Mouse (Mus musculus): ENCODE data around the gene Lin52.

The Lin52 gene

GRCm38 (mm10) chr12:84533706-84534486 is 82.7 kb downstream of the Lin52 start:
- in situ Hi-C loops (cut with MboI, MseI), result loop anchor here (25.0 kb wide), 1 partner anchor 1478 kb away; no protein-coding TSS in a partner anchor

DNA sequence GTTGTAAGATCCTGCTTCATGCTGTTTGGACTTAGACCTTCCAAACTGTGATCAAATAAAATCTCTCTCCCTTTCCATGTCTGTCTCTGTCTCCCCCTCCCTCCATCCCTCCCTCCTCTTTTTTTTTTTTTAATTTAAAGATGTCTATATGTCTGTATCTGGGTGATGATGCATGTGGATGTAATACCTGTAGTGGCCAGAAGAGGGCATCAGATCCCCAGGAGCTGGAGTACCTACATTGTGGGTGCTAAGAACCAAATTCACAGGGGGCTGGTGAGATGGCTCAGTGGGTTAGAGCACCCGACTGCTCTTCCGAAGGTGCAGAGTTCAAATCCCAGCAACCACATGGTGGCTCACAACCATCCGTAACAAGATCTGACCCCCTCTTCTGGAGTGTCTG is 88.3 kb downstream of the Lin52 start:
- in situ Hi-C loops (cut with MboI, MseI), result loop anchor here (5.0 to 25.0 kb wide), 2 partner anchors 47 to 1473 kb away; no protein-coding TSS in a partner anchor

DNA sequence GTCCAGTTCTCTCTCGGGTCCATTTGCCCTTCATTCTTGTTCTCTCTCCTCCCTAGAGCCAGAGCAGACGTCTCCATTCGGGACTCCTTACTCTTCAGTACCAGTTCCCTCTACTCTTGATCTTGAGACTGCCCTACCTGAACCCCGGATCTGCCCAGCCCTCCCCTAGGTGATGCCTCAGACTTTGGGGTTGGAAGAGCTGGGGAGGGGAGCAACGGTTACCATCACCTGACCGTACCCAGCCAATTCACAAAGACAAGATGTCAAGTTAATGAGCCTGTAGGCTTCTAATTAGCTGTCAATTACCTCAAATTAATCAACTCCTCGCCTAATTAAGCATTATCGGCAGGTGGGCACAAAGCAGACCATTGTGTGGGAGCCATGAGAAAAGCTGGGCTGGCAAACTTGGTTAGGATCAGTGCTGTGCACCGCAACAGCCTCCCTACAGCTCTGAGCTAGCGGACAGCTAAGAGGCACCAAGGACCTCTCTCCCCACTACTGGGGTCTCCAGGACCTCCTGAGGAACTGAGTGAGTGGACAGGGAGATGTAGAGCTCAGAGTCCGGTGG is 90.3 kb downstream of the Lin52 start:
- in situ Hi-C loops (cut with MboI, MseI), result loop anchor here (25.0 kb wide), 1 partner anchor 1471 kb away; no protein-coding TSS in a partner anchor

DNA sequence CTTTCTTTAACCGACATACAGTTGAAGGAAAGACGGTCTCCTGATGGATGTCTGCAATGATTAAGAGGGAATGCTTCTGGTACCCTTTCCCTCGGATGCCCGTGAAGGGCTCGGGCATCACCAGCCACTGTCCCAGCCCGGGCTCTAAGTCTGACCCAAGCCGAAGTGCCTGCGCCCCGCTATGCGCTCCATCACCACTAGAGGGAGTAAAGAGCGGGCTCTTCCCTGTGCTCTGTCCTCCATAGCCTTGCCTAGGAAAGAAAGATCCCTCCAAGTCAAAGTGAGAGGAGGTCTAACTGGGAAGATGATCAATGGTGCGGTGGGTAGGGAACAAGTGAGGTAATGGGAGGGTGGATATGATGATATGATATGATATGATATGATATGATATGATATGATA is 94.8 kb downstream of the Lin52 start:
- in situ Hi-C loops (cut with MboI, MseI), result loop anchor here (25.0 kb wide), 1 partner anchor 1466 kb away; no protein-coding TSS in a partner anchor

DNA sequence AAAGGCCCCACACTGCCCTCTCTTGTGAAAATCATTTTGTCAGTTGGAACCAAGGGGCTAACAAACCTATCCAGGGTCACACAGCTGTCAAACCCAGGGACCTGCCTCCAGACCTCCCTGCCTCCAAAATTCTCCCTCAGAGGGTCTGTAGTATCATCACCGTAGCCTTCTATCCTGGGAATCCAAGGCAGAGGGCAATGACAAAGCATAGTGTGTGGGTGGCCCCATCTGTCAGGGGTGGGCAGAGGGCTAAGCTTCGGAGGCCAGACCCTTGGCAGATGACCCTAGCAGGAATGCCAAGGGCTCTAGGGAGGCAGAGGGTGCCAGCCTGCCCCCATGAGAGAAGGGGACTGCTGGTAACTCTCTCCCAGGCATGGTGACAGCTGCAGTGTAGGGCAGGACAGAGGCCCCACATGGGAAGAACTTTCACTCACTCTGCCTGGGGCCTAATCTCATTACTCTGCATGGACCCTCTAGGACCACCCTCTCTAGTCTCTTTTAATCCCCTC is 95.4 kb downstream of the Lin52 start:
- in situ Hi-C loops (cut with MboI, MseI), result loop anchor here (25.0 kb wide), 1 partner anchor 1466 kb away; no protein-coding TSS in a partner anchor

GRCm38 (mm10) chr12:84548251-84548650 is 97.0 kb downstream of the Lin52 start:
- in situ Hi-C loops (cut with MboI, MseI), result loop anchor here (25.0 kb wide), 1 partner anchor 1464 kb away; no protein-coding TSS in a partner anchor

DNA sequence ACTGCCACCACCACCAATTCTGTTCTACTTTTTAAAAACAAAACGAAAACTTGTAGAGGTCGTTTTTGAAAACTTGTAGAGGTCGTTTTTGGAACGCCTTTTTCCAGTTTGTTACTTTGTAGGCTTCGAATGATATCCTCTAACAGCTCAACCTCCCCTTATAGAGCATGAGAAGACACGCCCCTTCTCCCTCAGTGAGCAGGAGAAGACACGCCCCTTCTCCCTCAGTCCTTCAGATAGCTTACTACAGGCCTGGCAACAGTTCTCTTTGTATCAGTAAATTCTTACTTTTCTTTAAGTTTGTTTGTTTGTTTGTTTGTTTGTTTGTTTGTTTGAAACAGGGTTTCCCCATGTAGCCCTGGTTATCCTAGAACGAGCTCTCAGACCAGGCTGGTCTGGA is 104.0 kb downstream of the Lin52 start:
- in situ Hi-C loops (cut with MboI, MseI), result no loop called here

GRCm38 (mm10) chr12:84562558-84562957 is 111.3 kb downstream of the Lin52 start:
- in situ Hi-C loops (cut with MboI, MseI), result no loop called here

DNA sequence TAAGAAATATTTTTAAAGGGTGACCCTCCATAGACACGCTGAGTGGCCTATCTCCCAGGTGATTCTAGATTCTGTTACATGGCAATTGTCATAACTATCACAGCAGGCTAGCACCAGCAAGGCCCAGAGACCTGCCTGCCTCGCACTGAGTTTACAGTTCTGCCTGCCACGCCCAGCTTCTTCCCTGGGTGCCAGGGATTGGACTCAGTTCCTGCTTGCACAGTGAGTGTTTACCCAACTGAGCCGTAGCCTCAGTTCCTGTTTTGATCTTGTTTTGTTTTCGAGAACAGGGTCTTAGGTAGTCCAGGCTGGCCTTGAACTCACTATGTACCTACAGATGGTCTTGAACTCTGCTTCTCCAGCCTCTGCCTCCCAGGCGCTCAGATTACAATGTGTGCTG is 116.4 kb downstream of the Lin52 start:
- in situ Hi-C loops (cut with MboI, MseI), result no loop called here

- in situ Hi-C loops (cut with MboI, MseI), result no loop called here
Measured at GRCm38 (mm10) chr12:84569336-84569970, 118.2 kb downstream of the Lin52 start, which contains the start of gene Vsx2. Gene Vsx2 (plus strand): TSS chr12:84569762.

GRCm38 (mm10) chr12:84569976-84570693 is 118.9 kb downstream of the Lin52 start:
- in situ Hi-C loops (cut with MboI, MseI), result no loop called here

DNA sequence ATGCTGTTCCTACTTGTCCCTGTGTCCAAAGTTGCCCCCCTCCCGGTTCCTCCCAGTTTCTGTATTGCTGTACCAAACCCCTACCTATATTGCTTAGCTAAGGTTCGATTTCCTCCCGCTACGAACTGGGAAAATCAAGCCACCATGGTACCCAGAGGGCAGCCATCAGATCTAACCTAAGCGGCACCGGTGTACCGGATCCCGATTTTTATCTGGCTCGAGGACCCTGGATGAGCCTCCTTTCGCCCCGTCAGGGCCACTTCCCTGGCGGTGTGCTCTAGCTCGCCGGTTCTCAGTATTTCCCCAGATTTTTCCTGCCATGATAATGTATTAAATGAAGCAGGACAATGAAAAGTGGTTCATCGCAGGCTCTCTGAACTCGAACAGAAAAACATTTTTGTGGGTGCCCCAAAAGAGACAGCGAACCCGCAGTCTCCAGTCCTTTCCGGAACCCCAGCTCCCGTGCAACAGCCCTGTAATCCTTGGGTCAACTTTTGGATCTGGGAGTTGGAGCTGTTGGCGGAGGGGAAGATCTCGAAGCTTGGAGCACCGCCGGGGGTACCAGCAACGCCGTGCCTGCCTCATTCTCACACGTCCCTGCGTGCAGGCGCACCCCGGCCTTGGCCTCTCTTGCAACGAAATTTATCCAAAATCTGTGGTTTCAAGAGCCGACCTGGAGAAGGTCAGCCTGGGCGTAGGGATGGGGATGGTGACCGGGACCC is 119.6 kb downstream of the Lin52 start:
- in situ Hi-C loops (cut with MboI, MseI), result no loop called here

- in situ Hi-C loops (cut with MboI, MseI), result no loop called here
Measured at GRCm38 (mm10) chr12:84571466-84572340, 120.5 kb downstream of the Lin52 start.

- in situ Hi-C loops (cut with MboI, MseI), result no loop called here
Measured at GRCm38 (mm10) chr12:84572341-84572720, 121.1 kb downstream of the Lin52 start.

DNA sequence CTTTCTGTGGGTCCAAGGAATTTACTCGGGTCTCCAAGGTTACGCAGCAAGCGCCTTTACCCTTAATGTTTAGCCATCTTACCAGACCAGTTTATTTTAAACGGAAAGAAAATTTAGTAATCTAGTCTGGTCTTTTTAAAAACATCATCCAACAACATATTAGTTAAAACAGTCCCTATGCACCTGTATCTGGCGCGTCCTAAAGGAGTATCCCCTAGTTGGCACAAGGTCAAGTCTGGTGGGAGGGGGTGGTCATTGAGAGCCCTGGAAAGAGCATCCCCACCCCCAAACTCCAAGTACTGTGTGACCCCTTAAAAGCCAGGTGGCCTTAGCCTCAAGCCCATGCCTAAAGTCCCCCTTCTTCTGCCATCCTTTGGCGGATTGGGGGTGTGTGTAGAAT is 121.9 kb downstream of the Lin52 start:
- in situ Hi-C loops (cut with MboI, MseI), result no loop called here

DNA sequence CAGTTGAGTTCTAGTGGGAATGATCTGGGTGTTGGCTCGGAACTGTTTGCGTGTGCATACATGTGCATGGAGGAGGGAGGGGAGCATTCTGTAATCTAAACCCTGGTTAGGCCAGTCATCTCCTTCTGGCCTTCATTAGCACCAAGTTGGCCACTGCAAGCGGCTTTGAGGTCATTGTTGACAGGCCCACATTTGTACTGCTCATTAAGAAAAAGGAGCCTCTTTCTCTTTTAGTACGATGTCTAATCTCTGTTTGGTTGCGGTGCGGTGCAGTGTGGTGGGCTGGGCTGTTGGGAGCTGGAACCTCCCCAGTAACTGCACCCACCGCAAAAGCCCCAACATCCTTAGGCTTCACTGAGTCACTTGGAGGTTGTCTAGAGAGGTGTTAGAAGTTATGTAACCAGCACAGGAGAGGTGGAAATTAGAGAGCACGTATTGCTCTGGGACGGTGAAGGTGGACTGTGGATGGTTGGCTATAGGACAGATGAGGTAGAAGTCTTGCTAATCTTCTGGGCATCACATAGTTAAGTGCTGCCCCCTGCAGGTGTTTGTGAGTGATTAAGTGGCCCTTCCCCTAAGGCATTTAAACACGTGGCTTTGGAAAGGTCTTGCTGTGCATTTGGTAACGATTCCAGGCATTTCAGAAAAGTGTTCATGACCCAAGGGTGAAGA is 126.7 kb downstream of the Lin52 start:
- in situ Hi-C loops (cut with MboI, MseI), result no loop called here

DNA sequence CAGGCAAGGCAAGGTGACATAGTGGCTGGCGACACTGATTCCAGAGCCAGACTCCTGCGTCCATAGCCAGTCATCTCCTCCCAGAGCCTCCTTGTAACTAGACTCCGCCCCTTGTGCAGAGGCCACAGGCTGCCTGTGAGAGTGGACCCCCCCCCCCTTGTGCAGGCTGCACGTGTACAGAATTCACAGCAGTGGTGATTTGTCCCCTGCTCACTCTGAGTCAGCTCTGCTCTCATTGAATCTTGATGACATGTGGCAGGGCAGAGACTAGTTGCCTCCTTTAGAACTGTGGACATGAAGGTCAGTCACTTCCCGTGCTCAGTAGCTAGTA is 127.2 kb downstream of the Lin52 start:
- in situ Hi-C loops (cut with MboI, MseI), result no loop called here

DNA sequence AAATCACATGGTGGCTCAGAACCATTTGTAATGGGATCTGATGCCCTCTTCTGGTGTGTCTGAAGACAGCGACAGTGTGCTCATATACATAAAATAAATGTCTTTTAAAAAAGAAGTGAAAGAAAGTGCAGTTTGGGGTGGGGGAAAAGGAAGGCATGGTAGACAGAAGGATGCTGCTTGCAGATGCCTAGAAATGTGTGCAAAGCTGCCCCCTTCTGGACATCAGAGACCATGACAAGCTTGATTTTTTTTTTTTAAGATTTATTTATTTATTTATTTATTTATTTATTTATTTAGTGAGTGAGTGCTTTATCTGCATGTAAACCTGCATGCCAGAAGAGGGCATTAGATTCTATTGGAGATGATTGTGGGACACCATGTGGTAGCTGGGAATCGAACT is 130.1 kb downstream of the Lin52 start:
- in situ Hi-C loops (cut with MboI, MseI), result loop anchor here (10.0 kb wide), 1 partner anchor 1376 kb away; no protein-coding TSS in a partner anchor
